Mouse (Mus musculus) 3134 (cell line): ENCODE measurements around the gene Olfr199.
"Not testable (repeated sequence)": the region's sequence is repeated elsewhere in the genome, so short reads cannot be mapped to it uniquely, and the experiment has no call there.

Experiments used
- DNase-seq: peaks from one replicate; pipeline ENCODE4 v3.0.0-alpha.2; 2011; ENCODE audit warnings: low spot score; ENCODE audit not compliant: insufficient read length; ENCODE audit errors: extremely low read depth

Gene Olfr199

GRCm38 (mm10) chr16:59219667-59220066 is at the start of gene Olfr199:
Olfr199 (minus strand) TSS chr16:59219767.
- not testable (repeated sequence) for DNase-seq

- DNase-seq = not testable (repeated sequence)
Observed at GRCm38 (mm10) chr16:59269097-59269496, 49.5 kb upstream of the Olfr199 start.

- DNase-seq = no peak
Observed at GRCm38 (mm10) chr16:59249684-59250083, 30.1 kb upstream of the Olfr199 start.

GRCm38 (mm10) chr16:59217861-59218260 is 1.7 kb downstream of the Olfr199 start:
- DNase-seq = not testable (repeated sequence)

- not testable (repeated sequence) for DNase-seq
Observed at GRCm38 (mm10) chr16:59203433-59203832, 16.1 kb downstream of the Olfr199 start, which contains the start of gene Olfr198. Olfr198 (minus strand) TSS chr16:59203533.

- no peak for DNase-seq
Observed at GRCm38 (mm10) chr16:59170354-59170753, 49.2 kb downstream of the Olfr199 start, which contains the start of gene Olfr196. Olfr196 (minus strand) TSS chr16:59170454.
